Mouse (Mus musculus) forebrain, embryonic 10.5 days (tissue): ENCODE measurements around the gene Casr. TPM values are rescaled to one million over a fixed set of nuclear protein-coding genes. Genes with fewer than 3 reads are reported as not detected.

ENCODE experiments used
- DNase-seq: peaks from one replicate; pipeline ENCODE4 v3.0.0-alpha.2; 2017; ENCODE audit warnings: low spot score; ENCODE audit errors: extremely low spot score
- H3K27ac ChIP-seq: fragments of 300-500 bp; sonication (generic); 2 replicates; pipeline ENCODE4 v1.5.1; 2016; ENCODE audit warnings: mild to moderate bottlenecking
- H3K27me3 ChIP-seq: fragments of 300-500 bp; sonication (generic); 2 replicates; pipeline ENCODE4 v1.6.1; 2016; ENCODE audit warnings: mild to moderate bottlenecking; ENCODE audit not compliant: poor library complexity, severe bottlenecking
- H3K36me3 ChIP-seq: fragments of 300-500 bp; sonication (generic); replicated peaks from 2 replicates; pipeline ENCODE4 v1.6.1; 2016; ENCODE audit warnings: mild to moderate bottlenecking, moderate library complexity
- H3K4me1 ChIP-seq: fragments of 300-500 bp; sonication (generic); 2 replicates; pipeline ENCODE4 v1.6.1; 2016
- H3K4me3 ChIP-seq: fragments of 300-500 bp; sonication (generic); 2 replicates; pipeline ENCODE4 v1.5.1; 2016; ENCODE audit warnings: mild to moderate bottlenecking, moderate library complexity
- H3K9me3 ChIP-seq: fragments of 300-500 bp; sonication (generic); 2 replicates; pipeline ENCODE4 v1.6.1; 2016; ENCODE audit warnings: mild to moderate bottlenecking, moderate library complexity
- WGBS: fragments of 180-500 bp; shearing (Covaris S2); methylation state at CpG from one replicate; pipeline ENCODE4 v1.1.7; 2016; 5-methylcytosine and 5-hydroxymethylcytosine counted together
- polyA plus RNA-seq: library from polyadenylated mRNA; unstranded; fragments of >200 nt; fragmentation: Nextera tagmentation; extraction: Ambion mirVana; gene quantifications from 2 replicates; pipeline ENCODE4 v1.2.1, GENCODE M21; 2016

The Casr gene
- polyA plus RNA-seq = 0.07 and 0.12 TPM in 2 replicates

DNA sequence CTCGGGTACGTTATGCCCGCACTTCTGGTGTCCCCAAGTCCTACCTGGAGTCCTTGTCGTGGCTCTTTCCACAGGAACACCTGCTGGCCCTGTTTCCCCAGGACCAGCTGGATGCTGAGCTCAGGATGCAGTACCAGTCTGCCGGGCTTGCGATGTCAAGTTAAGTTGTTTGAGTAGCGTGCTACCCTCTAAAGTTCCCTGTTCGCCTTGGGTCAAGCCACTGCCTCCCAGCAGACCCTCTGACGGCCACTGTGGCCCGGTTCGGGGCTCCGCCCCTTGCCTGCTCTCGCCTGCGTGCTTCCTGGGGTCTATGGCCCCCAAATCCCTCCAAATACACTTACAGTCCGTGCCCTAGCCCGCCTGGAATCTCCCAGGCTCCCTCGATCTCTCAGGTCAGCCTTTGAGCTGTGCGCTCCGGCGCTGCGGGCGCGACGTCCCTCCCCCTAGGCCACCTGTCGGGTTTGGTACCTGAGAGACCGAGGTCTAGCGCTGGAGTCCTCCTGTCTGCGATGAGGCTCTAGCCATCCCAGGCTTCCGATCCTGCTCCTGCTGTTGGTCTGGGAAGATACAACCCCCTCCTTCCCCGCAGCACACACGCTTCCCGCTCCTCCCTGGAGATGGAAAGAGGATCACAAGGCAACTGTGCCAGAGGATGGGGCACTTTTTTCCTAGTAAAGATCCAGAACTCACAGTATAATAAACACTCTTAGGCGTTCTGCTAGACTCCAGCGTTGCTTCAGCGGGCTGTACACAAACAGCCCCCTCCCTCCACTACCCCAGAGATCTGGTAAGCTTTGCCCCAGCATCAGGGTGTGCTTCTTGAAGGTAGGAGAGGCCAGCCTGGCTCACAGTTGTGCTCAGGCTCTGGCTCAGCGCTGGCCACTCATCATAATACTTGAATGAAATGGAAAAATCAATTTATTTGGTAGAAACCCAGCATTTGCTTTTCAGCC lies at the start of gene Casr:
Gene Casr (minus strand): TSS at position 756 of the 953 bp plus-strand sequence.
- DNase-seq = peak; percentile 23
- Histone ChIP-seq H3K27me3 (peaks cover 40% of the 10 kb centered on the region), H3K9me3 (no peaks in the 10 kb centered on the region), H3K36me3 (no peaks in the 10 kb centered on the region), H3K27ac (no peak within 1 kb of the TSS), H3K4me1 (peaks cover 19% of the 10 kb centered on the region), H3K4me3 (peak within 1 kb of the TSS; percentile 61)
- WGBS = 2% methylated on average over 36 of the region's 36 CpGs

DNA sequence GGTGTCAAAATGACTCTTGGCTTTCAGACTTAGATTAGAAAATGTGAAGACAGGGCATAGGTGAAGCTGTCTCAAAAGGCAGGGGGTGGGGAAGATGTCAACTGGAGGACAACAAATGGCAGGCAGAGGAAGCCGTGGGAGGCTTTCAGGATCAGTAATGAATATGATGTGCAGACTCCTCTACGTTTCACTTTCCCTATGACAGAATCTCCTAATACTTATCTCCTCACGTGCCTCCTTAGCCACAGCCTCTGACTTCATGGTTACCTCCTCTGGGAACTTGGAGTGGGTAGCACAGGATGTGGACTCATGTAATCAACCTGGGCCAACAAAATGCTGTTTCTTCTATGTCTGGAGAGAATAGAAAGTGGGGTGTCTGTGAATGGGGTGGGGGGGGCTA lies 40.7 kb upstream of the Casr start:
- no peak overlapping the region for H3K27ac ChIP-seq
- DNase-seq = no peak
- no peaks in the 10 kb centered on the region for H3K36me3 ChIP-seq
- no peak overlapping the region for H3K4me3 ChIP-seq
- WGBS = 88% methylated on average over 3 of the region's 3 CpGs
- no peaks in the 10 kb centered on the region for H3K27me3 ChIP-seq
- H3K9me3 ChIP-seq = no peaks in the 10 kb centered on the region
- H3K4me1 ChIP-seq = no peaks in the 10 kb centered on the region

DNA sequence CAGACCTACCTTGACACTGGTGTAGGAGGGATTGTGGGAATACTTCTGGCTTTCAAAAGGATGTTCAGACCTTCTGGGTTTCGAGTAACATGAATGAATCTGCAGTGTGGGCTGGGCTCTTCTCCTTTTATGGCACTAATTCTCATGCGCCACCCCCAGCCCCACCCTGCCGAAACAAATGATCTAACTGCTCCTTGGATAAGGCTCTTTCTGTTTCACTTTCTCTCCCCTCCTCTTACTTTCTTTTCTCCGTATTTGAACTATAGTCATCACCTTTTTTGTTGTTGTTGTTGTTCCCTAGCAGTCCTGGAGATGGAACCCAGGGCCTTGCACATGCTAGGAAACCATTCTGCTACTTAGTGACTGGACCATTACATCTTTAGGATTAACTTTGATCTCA lies 36.3 kb upstream of the Casr start:
- Histone ChIP-seq H3K9me3 (no peaks in the 10 kb centered on the region), H3K27ac (no peak overlapping the region), H3K27me3 (no peaks in the 10 kb centered on the region), H3K4me3 (no peak overlapping the region), H3K4me1 (no peaks in the 10 kb centered on the region), H3K36me3 (no peaks in the 10 kb centered on the region)
- WGBS = 94% methylated on average over 4 of the region's 4 CpGs
- no peak for DNase-seq

DNA sequence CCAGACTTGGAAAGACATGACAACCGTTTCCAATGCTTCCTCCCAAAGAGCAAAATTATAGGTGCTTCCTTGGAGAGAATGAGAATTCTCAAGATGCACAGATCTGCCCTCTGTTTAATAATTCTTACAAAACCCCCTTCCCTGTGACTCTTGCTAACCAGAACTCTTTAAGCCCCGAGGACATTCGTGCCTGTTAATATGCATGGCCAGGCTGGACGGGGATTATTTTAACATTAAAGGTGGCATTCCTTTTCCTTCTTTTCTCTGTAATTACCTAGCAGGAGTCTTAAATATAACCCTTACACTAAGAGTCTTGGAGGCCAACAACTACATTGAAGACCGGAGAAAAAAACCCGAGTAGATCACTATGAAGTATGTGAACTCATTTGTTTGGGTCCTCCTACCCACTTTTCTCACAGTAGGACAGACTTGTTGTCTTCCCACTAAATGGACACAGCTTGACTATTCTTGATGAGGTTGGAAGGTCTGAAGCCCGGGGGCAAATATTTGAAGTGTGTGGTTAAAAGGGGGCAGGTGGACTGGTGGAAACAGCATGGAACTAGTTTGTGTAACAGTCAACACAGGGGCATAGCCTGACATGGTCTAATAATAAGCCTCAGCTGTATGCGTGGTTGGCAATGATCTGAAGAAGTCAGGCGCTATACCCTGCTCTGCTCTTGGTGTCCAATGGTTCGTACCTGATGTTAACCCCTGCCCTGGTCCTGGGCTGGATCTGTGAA lies 34.9 kb upstream of the Casr start:
- H3K9me3 ChIP-seq = no peaks in the 10 kb centered on the region
- no peak for DNase-seq
- H3K4me1 ChIP-seq = no peaks in the 10 kb centered on the region
- no peaks in the 10 kb centered on the region for H3K36me3 ChIP-seq
- WGBS = 85% methylated on average over 10 of the region's 10 CpGs
- H3K27ac ChIP-seq = no peak overlapping the region
- H3K27me3 ChIP-seq = no peaks in the 10 kb centered on the region
- H3K4me3 ChIP-seq = no peak overlapping the region

DNA sequence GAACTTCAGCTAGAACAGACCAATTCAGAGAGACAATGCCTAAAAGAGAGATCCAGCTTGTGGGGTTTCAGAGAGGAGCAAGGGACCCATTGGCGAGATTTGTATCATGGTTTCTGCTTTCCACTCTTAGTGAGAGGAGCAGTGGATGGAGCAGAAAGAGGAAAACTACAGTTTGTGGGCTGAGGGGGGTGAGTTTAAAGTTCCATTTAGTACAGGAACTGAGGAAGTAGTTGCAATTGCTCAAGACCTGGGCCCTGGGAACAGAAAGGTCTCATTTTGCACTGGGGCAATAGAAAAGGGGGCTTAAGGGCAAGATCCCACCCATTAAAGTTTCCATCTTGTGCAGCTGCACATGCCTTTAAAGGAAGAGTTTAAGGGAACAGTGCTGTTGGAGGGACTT lies 28.0 kb upstream of the Casr start:
- Histone ChIP-seq H3K27ac (no peak overlapping the region), H3K9me3 (no peaks in the 10 kb centered on the region), H3K4me1 (no peaks in the 10 kb centered on the region), H3K36me3 (no peaks in the 10 kb centered on the region), H3K27me3 (no peaks in the 10 kb centered on the region), H3K4me3 (no peak overlapping the region)
- no peak for DNase-seq
- 82% methylated on average over 1 of the region's 1 CpGs for WGBS

GRCm38 (mm10) chr16:36587971-36588370 lies 26.0 kb upstream of the Casr start:
- DNase-seq = no peak
- 79% methylated on average over 4 of the region's 4 CpGs for WGBS
- H3K4me1 ChIP-seq = no peaks in the 10 kb centered on the region

DNA sequence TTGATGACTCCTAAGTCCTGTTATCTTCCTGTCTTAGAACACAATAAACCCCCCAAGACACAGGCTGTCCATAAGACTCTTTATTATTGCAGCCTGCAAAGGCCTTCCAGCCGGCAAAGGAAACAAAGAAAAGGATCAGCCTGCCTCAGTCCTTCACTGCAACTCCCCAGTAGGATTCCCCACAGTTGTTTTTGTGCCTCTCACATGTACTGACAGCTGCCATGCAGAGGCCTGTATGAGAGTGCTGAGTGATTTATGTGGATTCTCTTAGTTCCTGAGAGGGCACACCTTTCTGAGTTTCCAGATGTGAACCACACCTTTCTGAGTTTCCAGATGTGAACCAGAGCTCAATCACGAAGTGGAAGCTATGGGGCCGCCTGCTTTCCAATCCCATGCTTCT lies 20.1 kb upstream of the Casr start:
- no peak for DNase-seq
- WGBS = 55% methylated on average over 3 of the region's 3 CpGs
- no peak overlapping the region for H3K27ac ChIP-seq

More at GRCm38 (mm10) chr16:36587971-36588370, 26.0 kb upstream of the Casr start:
- Histone ChIP-seq H3K27ac (no peak overlapping the region), H3K4me3 (no peak overlapping the region), H3K9me3 (no peaks in the 10 kb centered on the region), H3K36me3 (no peaks in the 10 kb centered on the region), H3K27me3 (no peaks in the 10 kb centered on the region)

DNA sequence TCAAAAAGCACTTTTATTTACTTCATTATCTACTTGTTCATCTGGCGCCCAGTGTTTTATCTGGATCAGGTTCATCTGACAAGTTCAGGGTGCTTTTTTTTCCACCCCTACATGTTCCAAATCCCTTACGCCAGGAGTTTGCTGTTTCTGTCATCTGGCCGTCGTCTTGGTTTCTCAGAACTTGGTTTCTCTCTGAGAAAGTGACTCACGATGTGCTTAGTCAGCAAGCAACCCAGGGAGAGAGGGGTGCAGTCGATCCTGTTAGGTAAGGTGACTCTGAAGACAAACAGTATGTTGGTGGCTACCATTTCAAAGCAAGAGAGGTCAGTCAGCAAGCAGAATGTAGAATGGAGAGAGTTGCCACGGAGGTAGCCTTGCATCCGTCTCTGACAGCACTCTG lies 10.0 kb upstream of the Casr start:
- Histone ChIP-seq H3K4me1 (no peaks in the 10 kb centered on the region), H3K27me3 (no peaks in the 10 kb centered on the region), H3K4me3 (no peak overlapping the region), H3K27ac (no peak overlapping the region), H3K9me3 (no peaks in the 10 kb centered on the region), H3K36me3 (no peaks in the 10 kb centered on the region)
- no peak for DNase-seq
- WGBS = 90% methylated on average over 8 of the region's 8 CpGs

More for the DNA sequence above, 20.1 kb upstream of the Casr start:
- H3K4me1 ChIP-seq = peaks cover 6% of the 10 kb centered on the region; the same call in 1 of the 2 replicates
- no peaks in the 10 kb centered on the region for H3K27me3 ChIP-seq
- no peaks in the 10 kb centered on the region for H3K9me3 ChIP-seq
- no peaks in the 10 kb centered on the region for H3K36me3 ChIP-seq
- H3K4me3 ChIP-seq = no peak overlapping the region

- H3K27ac ChIP-seq = no peak overlapping the region
- no peak overlapping the region for H3K4me3 ChIP-seq
- WGBS = 94% methylated on average over 6 of the region's 6 CpGs
- no peaks in the 10 kb centered on the region for H3K36me3 ChIP-seq
- DNase-seq = no peak
- peaks cover 40% of the 10 kb centered on the region for H3K27me3 ChIP-seq
- H3K4me1 ChIP-seq = peaks cover 19% of the 10 kb centered on the region
- no peaks in the 10 kb centered on the region for H3K9me3 ChIP-seq
Observed at GRCm38 (mm10) chr16:36559573-36559972, 2.4 kb downstream of the Casr start.

DNA sequence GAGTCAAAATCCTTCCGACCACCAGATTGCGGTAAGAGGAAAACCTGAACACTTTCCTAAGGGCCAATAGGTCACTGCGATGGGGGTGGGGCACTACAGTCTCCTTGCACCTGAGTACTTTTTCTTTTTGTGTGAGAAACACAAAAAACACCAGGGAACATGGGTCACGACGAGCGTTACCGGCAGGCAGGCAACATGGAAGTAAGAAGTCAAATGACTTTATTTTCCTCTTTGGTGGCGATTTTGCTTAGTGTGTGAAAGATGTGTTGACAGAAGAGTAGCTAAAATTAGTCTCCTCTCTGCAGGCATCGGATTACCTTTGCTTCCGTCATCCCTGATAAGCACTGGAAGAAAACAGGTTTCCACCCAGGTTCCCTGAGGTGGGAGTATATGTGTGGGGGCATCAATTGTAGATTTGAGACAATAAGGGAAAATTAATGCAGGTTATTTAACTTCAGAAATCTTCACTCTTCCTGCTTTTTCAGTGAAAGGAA lies 6.2 kb downstream of the Casr start:
- H3K9me3 ChIP-seq = peaks cover 7% of the 10 kb centered on the region
- WGBS = 86% methylated on average over 10 of the region's 10 CpGs
- H3K36me3 ChIP-seq = no peaks in the 10 kb centered on the region
- H3K27ac ChIP-seq = no peak overlapping the region
- H3K4me1 ChIP-seq = peaks cover 5% of the 10 kb centered on the region
- no peak for DNase-seq
- peaks cover 17% of the 10 kb centered on the region for H3K27me3 ChIP-seq
- H3K4me3 ChIP-seq = no peak overlapping the region

GRCm38 (mm10) chr16:36553624-36554023 lies 8.3 kb downstream of the Casr start:
- Histone ChIP-seq H3K36me3 (no peaks in the 10 kb centered on the region), H3K27ac (no peak overlapping the region), H3K4me3 (no peak overlapping the region), H3K4me1 (no peaks in the 10 kb centered on the region), H3K27me3 (no peaks in the 10 kb centered on the region), H3K9me3 (peaks cover 7% of the 10 kb centered on the region)
- WGBS = 97% methylated on average over 3 of the region's 3 CpGs
- no peak for DNase-seq

DNA sequence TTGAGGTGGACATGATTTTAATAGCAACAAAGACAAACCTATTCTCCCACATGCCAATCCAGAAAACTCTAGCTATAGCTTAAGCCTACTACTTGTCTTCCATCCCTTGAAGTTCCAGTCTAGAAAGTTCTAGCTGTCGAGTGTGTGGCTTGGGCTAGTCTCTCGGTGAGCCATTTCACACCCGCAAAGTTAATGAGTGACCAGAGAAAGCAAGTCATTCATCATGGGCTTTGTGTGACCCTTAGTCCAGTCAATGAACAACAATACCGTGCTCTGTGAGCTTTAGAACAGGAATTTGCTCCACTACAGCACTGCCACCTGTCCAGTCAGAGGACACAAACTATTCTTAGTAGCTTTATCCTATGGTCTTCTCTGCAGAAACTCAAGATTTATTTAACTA lies 16.6 kb downstream of the Casr start:
- H3K4me3 ChIP-seq = no peak overlapping the region
- no peaks in the 10 kb centered on the region for H3K9me3 ChIP-seq
- no peak overlapping the region for H3K27ac ChIP-seq
- H3K4me1 ChIP-seq = no peaks in the 10 kb centered on the region
- no peaks in the 10 kb centered on the region for H3K27me3 ChIP-seq
- no peaks in the 10 kb centered on the region for H3K36me3 ChIP-seq
- 80% methylated on average over 4 of the region's 4 CpGs for WGBS
- DNase-seq = no peak

- WGBS = 87% methylated on average over 3 of the region's 3 CpGs
- no peaks in the 10 kb centered on the region for H3K4me1 ChIP-seq
Observed at GRCm38 (mm10) chr16:36543091-36543490, 18.9 kb downstream of the Casr start.

More at GRCm38 (mm10) chr16:36543091-36543490, 18.9 kb downstream of the Casr start:
- Histone ChIP-seq H3K27ac (no peak overlapping the region), H3K9me3 (no peaks in the 10 kb centered on the region), H3K27me3 (no peaks in the 10 kb centered on the region), H3K36me3 (no peaks in the 10 kb centered on the region), H3K4me3 (no peak overlapping the region)
- DNase-seq = no peak
